Mouse (Mus musculus): ENCODE measurements around the gene Camta2. TPM values are rescaled to one million over a fixed set of nuclear protein-coding genes. Genes with fewer than 3 reads are reported as not detected.

The Camta2 gene
- polyA plus RNA-seq, 1 experiment from 2014 or later = 4.4 TPM

- Histone ChIP-seq H3K4me1 (ENCODE audit: control insufficient read depth, insufficient read depth, low read length) (peaks cover 4% of the 10 kb centered on the region), H3K4me2 (ENCODE audit: low read depth, low read length) (no peak overlapping the region; the same call in 1 of the 2 replicates), H3K4me3 (ENCODE audit: low read depth, low read length) (no peak overlapping the region), H3K9ac (replicated peaks; ENCODE audit: low read length) (no peak overlapping the region), H3K9me3 (replicated peaks; ENCODE audit: control insufficient read depth, low read length) (no peaks in the 10 kb centered on the region), H3K36me3 (replicated peaks; ENCODE audit: control insufficient read depth, insufficient read depth, low read depth, low read length) (peaks cover 17% of the 10 kb centered on the region), H3K27ac (replicated peaks; ENCODE audit: low read depth, low read length) (no peak overlapping the region), H3K27me3 (ENCODE audit: control insufficient read depth, insufficient read depth, low read length) (no peaks in the 10 kb centered on the region)
- ATAC-seq (replicated peaks; ENCODE audit: insufficient number of reproducible peaks, low FRiP score, low TSS enrichment, low read depth) = no peak
- DNase-seq (ENCODE audit: low spot score) = no peak
- 82% methylated on average over 8 of the region's 8 CpGs for WGBS
Measured at GRCm38 (mm10) chr11:70649185-70649734, 38.6 kb downstream of the Camta2 start.

- Histone ChIP-seq H3K4me2 (ENCODE audit: low read depth, low read length) (peak overlapping the region; percentile 84), H3K27me3 (ENCODE audit: control insufficient read depth, insufficient read depth, low read length) (no peaks in the 10 kb centered on the region), H3K4me3 (ENCODE audit: low read depth, low read length) (peak overlapping the region; percentile 66), H3K4me1 (ENCODE audit: control insufficient read depth, insufficient read depth, low read length) (peaks cover 4% of the 10 kb centered on the region), H3K27ac (replicated peaks; ENCODE audit: low read depth, low read length) (no peak overlapping the region), H3K9ac (replicated peaks; ENCODE audit: low read length) (no peak overlapping the region; the same call in 1 of the 2 replicates), H3K36me3 (replicated peaks; ENCODE audit: control insufficient read depth, insufficient read depth, low read depth, low read length) (peaks cover 17% of the 10 kb centered on the region), H3K9me3 (replicated peaks; ENCODE audit: control insufficient read depth, low read length) (no peaks in the 10 kb centered on the region)
- 83% methylated on average over 4 of the region's 4 CpGs for WGBS
- no peak for DNase-seq (ENCODE audit: low spot score)
- no peak for ATAC-seq (replicated peaks; ENCODE audit: insufficient number of reproducible peaks, low FRiP score, low TSS enrichment, low read depth)
Measured at GRCm38 (mm10) chr11:70648512-70648911, 39.4 kb downstream of the Camta2 start.

- Histone ChIP-seq H3K36me3 (replicated peaks; ENCODE audit: control insufficient read depth, insufficient read depth, low read depth, low read length) (peaks cover 17% of the 10 kb centered on the region), H3K4me3 (ENCODE audit: low read depth, low read length) (peak overlapping the region; percentile 66), H3K27ac (replicated peaks; ENCODE audit: low read depth, low read length) (peak overlapping the region; percentile 65), H3K4me2 (ENCODE audit: low read depth, low read length) (peak overlapping the region; percentile 84), H3K9ac (replicated peaks; ENCODE audit: low read length) (peak overlapping the region; percentile 68), H3K9me3 (replicated peaks; ENCODE audit: control insufficient read depth, low read length) (no peaks in the 10 kb centered on the region), H3K27me3 (ENCODE audit: control insufficient read depth, insufficient read depth, low read length) (no peaks in the 10 kb centered on the region), H3K4me1 (ENCODE audit: control insufficient read depth, insufficient read depth, low read length) (peaks cover 4% of the 10 kb centered on the region)
- 3% methylated on average over 28 of the region's 28 CpGs for WGBS
- ATAC-seq (replicated peaks; ENCODE audit: insufficient number of reproducible peaks, low FRiP score, low TSS enrichment, low read depth) (peak; percentile 22), DNase-seq (ENCODE audit: low spot score) (no peak)
Measured at GRCm38 (mm10) chr11:70647716-70648420, 40.0 kb downstream of the Camta2 start.

- Histone ChIP-seq H3K4me3 (ENCODE audit: low read depth, low read length) (peak within 1 kb of the TSS; percentile 66), H3K27ac (replicated peaks; ENCODE audit: low read depth, low read length) (peak within 1 kb of the TSS; percentile 84), H3K9ac (replicated peaks; ENCODE audit: low read length) (peak within 1 kb of the TSS; percentile 70), H3K36me3 (replicated peaks; ENCODE audit: control insufficient read depth, insufficient read depth, low read depth, low read length) (peaks cover 17% of the 10 kb centered on the region), H3K27me3 (ENCODE audit: control insufficient read depth, insufficient read depth, low read length) (no peaks in the 10 kb centered on the region), H3K9me3 (replicated peaks; ENCODE audit: control insufficient read depth, low read length) (no peaks in the 10 kb centered on the region), H3K4me2 (ENCODE audit: low read depth, low read length) (peak within 1 kb of the TSS; percentile 84), H3K4me1 (ENCODE audit: control insufficient read depth, insufficient read depth, low read length) (peaks cover 2% of the 10 kb centered on the region; the same call in 1 of the 2 replicates)
- under 1% methylated on average over 63 of the region's 63 CpGs for WGBS
- DNase-seq (ENCODE audit: low spot score) (peak; percentile 100), ATAC-seq (replicated peaks; ENCODE audit: insufficient number of reproducible peaks, low FRiP score, low TSS enrichment, low read depth) (peak; percentile 70)
Measured at GRCm38 (mm10) chr11:70646691-70647650, 40.9 kb downstream of the Camta2 start, which contains the start of the genes Rnf167 and Slc25a11. TSS of gene Rnf167 (plus strand) at chr11:70647235. TSS of gene Slc25a11 (minus strand) at chr11:70647479.

GRCm38 (mm10) chr11:70646259-70646555 lies 41.7 kb downstream of the Camta2 start:
- Histone ChIP-seq H3K4me1 (ENCODE audit: control insufficient read depth, insufficient read depth, low read length) (peaks cover 2% of the 10 kb centered on the region; the same call in 1 of the 2 replicates), H3K4me3 (ENCODE audit: low read depth, low read length) (peak overlapping the region; percentile 61), H3K36me3 (replicated peaks; ENCODE audit: control insufficient read depth, insufficient read depth, low read depth, low read length) (peaks cover 14% of the 10 kb centered on the region), H3K27ac (replicated peaks; ENCODE audit: low read depth, low read length) (peak overlapping the region; percentile 84), H3K9me3 (replicated peaks; ENCODE audit: control insufficient read depth, low read length) (no peaks in the 10 kb centered on the region), H3K27me3 (ENCODE audit: control insufficient read depth, insufficient read depth, low read length) (no peaks in the 10 kb centered on the region), H3K9ac (replicated peaks; ENCODE audit: low read length) (peak overlapping the region; percentile 70), H3K4me2 (ENCODE audit: low read depth, low read length) (peak overlapping the region; percentile 66)
- no peak for DNase-seq (ENCODE audit: low spot score)
- 16% methylated on average over 3 of the region's 3 CpGs for WGBS
- ATAC-seq (replicated peaks; ENCODE audit: insufficient number of reproducible peaks, low FRiP score, low TSS enrichment, low read depth) = no peak; the same call in 1 of the 2 replicates

GRCm38 (mm10) chr11:70645461-70646258 lies 42.2 kb downstream of the Camta2 start:
- Histone ChIP-seq H3K27ac (replicated peaks; ENCODE audit: low read depth, low read length) (no peak overlapping the region), H3K4me3 (ENCODE audit: low read depth, low read length) (peak overlapping the region; percentile 61), H3K9ac (replicated peaks; ENCODE audit: low read length) (peak overlapping the region; percentile 70), H3K36me3 (replicated peaks; ENCODE audit: control insufficient read depth, insufficient read depth, low read depth, low read length) (peaks cover 8% of the 10 kb centered on the region), H3K4me1 (ENCODE audit: control insufficient read depth, insufficient read depth, low read length) (peaks cover 2% of the 10 kb centered on the region; the same call in 1 of the 2 replicates), H3K27me3 (ENCODE audit: control insufficient read depth, insufficient read depth, low read length) (no peaks in the 10 kb centered on the region), H3K4me2 (ENCODE audit: low read depth, low read length) (peak overlapping the region; percentile 66), H3K9me3 (replicated peaks; ENCODE audit: control insufficient read depth, low read length) (no peaks in the 10 kb centered on the region)
- WGBS = 87% methylated on average over 12 of the region's 12 CpGs
- ATAC-seq (replicated peaks; ENCODE audit: insufficient number of reproducible peaks, low FRiP score, low TSS enrichment, low read depth) = no peak
- DNase-seq (ENCODE audit: low spot score) = no peak

GRCm38 (mm10) chr11:70644564-70645103 lies 43.3 kb downstream of the Camta2 start:
- H3K4me3 ChIP-seq (ENCODE audit: low read depth, low read length) = no peak overlapping the region
- no peak overlapping the region for H3K9ac ChIP-seq (replicated peaks; ENCODE audit: low read length)

More at GRCm38 (mm10) chr11:70644564-70645103, 43.3 kb downstream of the Camta2 start:
- Histone ChIP-seq H3K4me1 (ENCODE audit: control insufficient read depth, insufficient read depth, low read length) (peaks cover 2% of the 10 kb centered on the region; the same call in 1 of the 2 replicates), H3K4me2 (ENCODE audit: low read depth, low read length) (no peak overlapping the region), H3K27me3 (ENCODE audit: control insufficient read depth, insufficient read depth, low read length) (no peaks in the 10 kb centered on the region), H3K9me3 (replicated peaks; ENCODE audit: control insufficient read depth, low read length) (no peaks in the 10 kb centered on the region), H3K27ac (replicated peaks; ENCODE audit: low read depth, low read length) (no peak overlapping the region), H3K36me3 (replicated peaks; ENCODE audit: control insufficient read depth, insufficient read depth, low read depth, low read length) (peaks cover 2% of the 10 kb centered on the region)
- 96% methylated on average over 8 of the region's 8 CpGs for WGBS
- ATAC-seq (replicated peaks; ENCODE audit: insufficient number of reproducible peaks, low FRiP score, low TSS enrichment, low read depth) (no peak), DNase-seq (ENCODE audit: low spot score) (no peak)

Data from embryonic facial prominence, embryonic 11.5 days (tissue).